Mouse (Mus musculus): ENCODE data around the gene Rack1. TPM values are rescaled to one million over a fixed set of nuclear protein-coding genes. Genes with fewer than 3 reads are reported as not detected.

Rack1 gene
- total and polyA plus RNA-seq, 2 experiments from 2014 or later = 317 to 1,043 TPM

- H3K4me2 ChIP-seq (ENCODE audit: low read depth, low read length, poor library complexity, severe bottlenecking) = no peak overlapping the region
- TF ChIP-seq CTCF (IDR thresholded peaks at IDR 0.05) = peak; percentile 72
- DNase-seq (ENCODE audit: low spot score) = no peak
- H3K9me3 ChIP-seq (ENCODE audit: low read length) = no peaks in the 10 kb centered on the region
- ATAC-seq (ENCODE audit: low FRiP score) = no peak
- H3K27me3 ChIP-seq (ENCODE audit: insufficient read depth, low read length) = no peaks in the 10 kb centered on the region
- no peak overlapping the region for H3K9ac ChIP-seq (replicated peaks; ENCODE audit: low read length, poor library complexity, severe bottlenecking)
- H3K4me3 ChIP-seq (ENCODE audit: low read depth, low read length) = no peak overlapping the region
- no peak overlapping the region for H3K27ac ChIP-seq (ENCODE audit: low read depth, low read length)
- WGBS = 10% methylated on average over 2 of the region's 2 CpGs
- H3K4me1 ChIP-seq (ENCODE audit: insufficient read depth, low read length) = no peaks in the 10 kb centered on the region
- no peaks in the 10 kb centered on the region for H3K36me3 ChIP-seq (ENCODE audit: insufficient read depth, low read length)
These were observed 28.4 kb upstream of the Rack1 start for GRCm38 (mm10) chr11:48771691-48772090.

DNA sequence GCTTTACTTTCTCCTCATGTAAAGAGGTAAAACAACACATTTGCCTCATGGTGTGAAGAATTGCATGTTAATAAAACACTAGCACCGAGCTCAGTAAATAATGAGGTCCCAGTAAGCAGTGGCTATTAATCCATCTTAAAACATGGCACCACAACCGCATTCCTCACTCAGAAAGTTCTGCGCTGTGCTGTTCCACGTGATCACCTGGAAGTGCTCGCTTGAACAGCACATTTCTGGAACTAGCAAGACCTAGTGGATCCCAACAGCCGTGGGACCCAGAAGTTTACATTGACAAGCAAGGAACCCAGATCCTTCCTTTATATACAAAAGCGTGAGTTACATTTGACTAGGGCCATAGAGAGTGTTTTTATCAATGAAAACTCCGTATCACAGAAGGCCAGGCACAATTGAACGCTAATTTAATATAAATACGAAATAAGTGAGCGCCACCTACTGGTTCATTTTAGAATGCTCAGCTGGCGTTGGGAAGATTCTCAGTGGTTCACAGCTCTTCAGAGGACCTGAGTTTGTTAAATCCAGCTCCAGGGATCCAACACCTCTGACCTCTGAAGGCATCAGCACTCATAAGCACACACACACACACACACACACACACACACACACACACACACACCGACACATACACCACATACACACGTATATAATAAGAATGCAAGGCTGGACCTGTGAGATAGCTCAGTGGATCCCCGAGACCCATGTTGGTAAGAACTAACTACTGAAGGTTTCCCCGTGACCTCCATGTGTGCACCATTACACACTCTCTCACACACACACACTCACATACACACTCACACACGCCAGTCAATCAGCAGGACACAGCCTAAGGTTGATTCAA is 25.5 kb upstream of the Rack1 start:
- TF ChIP-seq CTCF (IDR thresholded peaks at IDR 0.05) = peak; percentile 80
- Histone ChIP-seq H3K4me1 (ENCODE audit: insufficient read depth, low read length) (no peaks in the 10 kb centered on the region), H3K27me3 (ENCODE audit: insufficient read depth, low read length) (no peaks in the 10 kb centered on the region), H3K4me2 (ENCODE audit: low read depth, low read length, poor library complexity, severe bottlenecking) (peak overlapping the region; percentile 31; the same call in 1 of the 2 replicates), H3K9ac (replicated peaks; ENCODE audit: low read length, poor library complexity, severe bottlenecking) (no peak overlapping the region), H3K36me3 (ENCODE audit: insufficient read depth, low read length) (no peaks in the 10 kb centered on the region), H3K4me3 (ENCODE audit: low read depth, low read length) (no peak overlapping the region), H3K9me3 (ENCODE audit: low read length) (no peaks in the 10 kb centered on the region), H3K27ac (ENCODE audit: low read depth, low read length) (no peak overlapping the region)
- DNase-seq (ENCODE audit: low spot score) = peak; percentile 87
- 30% methylated on average over 17 of the region's 17 CpGs for WGBS
- peak; percentile 35; the same call in 1 of the 2 replicates for ATAC-seq (ENCODE audit: low FRiP score)

GRCm38 (mm10) chr11:48775483-48775882 is 24.6 kb upstream of the Rack1 start:
- peak; percentile 14; the same call in 1 of the 2 replicates for ATAC-seq (ENCODE audit: low FRiP score)
- H3K27me3 ChIP-seq (ENCODE audit: insufficient read depth, low read length) = no peaks in the 10 kb centered on the region
- no peaks in the 10 kb centered on the region for H3K36me3 ChIP-seq (ENCODE audit: insufficient read depth, low read length)
- no peaks in the 10 kb centered on the region for H3K9me3 ChIP-seq (ENCODE audit: low read length)
- DNase-seq (ENCODE audit: low spot score) = peak; percentile 91
- no peak overlapping the region for H3K27ac ChIP-seq (ENCODE audit: low read depth, low read length)
- peak; percentile 81 for TF ChIP-seq CTCF (IDR thresholded peaks at IDR 0.05)
- no peaks in the 10 kb centered on the region for H3K4me1 ChIP-seq (ENCODE audit: insufficient read depth, low read length)
- H3K9ac ChIP-seq (replicated peaks; ENCODE audit: low read length, poor library complexity, severe bottlenecking) = no peak overlapping the region
- no peak overlapping the region for H3K4me3 ChIP-seq (ENCODE audit: low read depth, low read length)
- 4% methylated on average over 7 of the region's 7 CpGs for WGBS
- peak overlapping the region; percentile 12; the same call in 1 of the 2 replicates for H3K4me2 ChIP-seq (ENCODE audit: low read depth, low read length, poor library complexity, severe bottlenecking)

GRCm38 (mm10) chr11:48776664-48777063 is 23.5 kb upstream of the Rack1 start:
- ATAC-seq (ENCODE audit: low FRiP score) = no peak

GRCm38 (mm10) chr11:48777303-48777702 is 22.8 kb upstream of the Rack1 start:
- Histone ChIP-seq H3K4me3 (ENCODE audit: low read depth, low read length) (no peak overlapping the region), H3K36me3 (ENCODE audit: insufficient read depth, low read length) (no peaks in the 10 kb centered on the region), H3K9ac (replicated peaks; ENCODE audit: low read length, poor library complexity, severe bottlenecking) (no peak overlapping the region), H3K4me1 (ENCODE audit: insufficient read depth, low read length) (no peaks in the 10 kb centered on the region), H3K9me3 (ENCODE audit: low read length) (no peaks in the 10 kb centered on the region), H3K27me3 (ENCODE audit: insufficient read depth, low read length) (no peaks in the 10 kb centered on the region), H3K27ac (ENCODE audit: low read depth, low read length) (no peak overlapping the region), H3K4me2 (ENCODE audit: low read depth, low read length, poor library complexity, severe bottlenecking) (no peak overlapping the region)
- no peak for DNase-seq (ENCODE audit: low spot score)
- WGBS = 91% methylated on average over 9 of the region's 9 CpGs
- TF ChIP-seq CTCF (IDR thresholded peaks at IDR 0.05) = no peak
- no peak for ATAC-seq (ENCODE audit: low FRiP score)

More at GRCm38 (mm10) chr11:48776664-48777063, 23.5 kb upstream of the Rack1 start:
- DNase-seq (ENCODE audit: low spot score) = no peak
- WGBS = 46% methylated on average over 9 of the region's 9 CpGs
- no peak overlapping the region for H3K4me2 ChIP-seq (ENCODE audit: low read depth, low read length, poor library complexity, severe bottlenecking)
- TF ChIP-seq CTCF (IDR thresholded peaks at IDR 0.05) = peak; percentile 51
- H3K4me3 ChIP-seq (ENCODE audit: low read depth, low read length) = no peak overlapping the region
- no peak overlapping the region for H3K27ac ChIP-seq (ENCODE audit: low read depth, low read length)
- no peak overlapping the region for H3K9ac ChIP-seq (replicated peaks; ENCODE audit: low read length, poor library complexity, severe bottlenecking)
- H3K36me3 ChIP-seq (ENCODE audit: insufficient read depth, low read length) = no peaks in the 10 kb centered on the region
- H3K27me3 ChIP-seq (ENCODE audit: insufficient read depth, low read length) = no peaks in the 10 kb centered on the region
- no peaks in the 10 kb centered on the region for H3K9me3 ChIP-seq (ENCODE audit: low read length)
- no peaks in the 10 kb centered on the region for H3K4me1 ChIP-seq (ENCODE audit: insufficient read depth, low read length)

- Histone ChIP-seq H3K4me1 (ENCODE audit: insufficient read depth, low read length) (no peaks in the 10 kb centered on the region), H3K4me3 (ENCODE audit: low read depth, low read length) (no peak overlapping the region), H3K36me3 (ENCODE audit: insufficient read depth, low read length) (no peaks in the 10 kb centered on the region), H3K4me2 (ENCODE audit: low read depth, low read length, poor library complexity, severe bottlenecking) (no peak overlapping the region), H3K27me3 (ENCODE audit: insufficient read depth, low read length) (no peaks in the 10 kb centered on the region), H3K27ac (ENCODE audit: low read depth, low read length) (no peak overlapping the region), H3K9ac (replicated peaks; ENCODE audit: low read length, poor library complexity, severe bottlenecking) (no peak overlapping the region), H3K9me3 (ENCODE audit: low read length) (no peaks in the 10 kb centered on the region)
- DNase-seq (ENCODE audit: low spot score) = no peak
- peak; percentile 49 for TF ChIP-seq CTCF (IDR thresholded peaks at IDR 0.05)
- 39% methylated on average over 7 of the region's 7 CpGs for WGBS
- ATAC-seq (ENCODE audit: low FRiP score) = no peak
These were observed 20.7 kb upstream of the Rack1 start for GRCm38 (mm10) chr11:48779450-48779849.
